22 mouse cellular contexts compared by ENCODE assay signal in the genomic region with DNA sequence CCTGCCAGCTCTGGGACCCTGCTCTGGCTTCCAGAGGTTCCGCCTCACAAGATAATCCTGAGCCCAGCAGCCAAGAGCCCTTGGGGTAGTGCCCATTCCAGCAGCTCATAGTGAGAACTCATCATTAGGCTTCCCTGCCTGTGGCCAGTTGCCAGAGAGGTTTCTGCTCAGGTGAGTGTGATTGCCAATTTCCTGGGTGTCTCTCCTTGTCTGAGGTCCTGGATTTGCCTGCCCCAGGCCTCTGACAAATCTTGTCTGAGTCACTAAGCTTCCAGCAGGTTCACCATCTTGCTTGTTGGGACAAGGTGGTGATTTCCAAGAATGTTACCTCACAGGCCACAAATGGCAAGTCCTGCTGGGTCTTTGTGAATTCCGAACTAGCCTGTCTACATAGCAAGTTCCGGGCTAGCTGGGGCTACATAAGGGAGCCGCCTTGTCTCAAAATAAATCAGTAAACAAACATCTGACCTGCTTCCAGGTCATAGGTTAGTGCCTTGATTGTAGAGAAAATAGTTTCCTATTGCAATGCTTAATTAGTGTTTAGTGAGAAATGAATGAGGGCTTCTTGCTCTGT. TPM values are rescaled to one million over a fixed set of nuclear protein-coding genes. Genes with fewer than 3 reads are reported as not detected.
DNase-seq lines count a peak whose midpoint lies in the region; ATAC-seq and TF ChIP-seq lines count a peak whose summit lies in the region.
"Had no signal": no experiment of that assay in that cellular context is flagged by ENCODE, and none has a peak within 500 bp of the region (broad histone marks: within the 10 kb centered on the region; RNA-seq: fewer than 3 reads in every experiment).

No protein-coding gene starts in this region.

- H3K27ac ChIP-seq in hindbrain, embryonic 13.5 days: peak overlapping the region; percentile 79
- no peak overlapping the region for H3K27ac ChIP-seq in hindbrain, embryonic 11.5 days (ENCODE audit: low read depth, low read length)
- peak overlapping the region; percentile 66 for H3K27ac ChIP-seq in forebrain, embryonic 13.5 days
- H3K27ac ChIP-seq in hindbrain, embryonic 14.5 days: peak overlapping the region; percentile 86
- peak overlapping the region; percentile 89 for H3K27ac ChIP-seq in midbrain, postnatal 0 days (ENCODE audit: low read depth, low read length)
- H3K27ac ChIP-seq: heart, embryonic 13.5 days; macrophage had no signal

- no peak overlapping the region for H3K9ac ChIP-seq in hindbrain, embryonic 13.5 days
- H3K9ac ChIP-seq in hindbrain, embryonic 11.5 days (ENCODE audit: low read depth, low read length): no peak overlapping the region
- H3K9ac ChIP-seq in forebrain, embryonic 13.5 days: no peak overlapping the region
- no peak overlapping the region; the same call in 1 of the 2 replicates for H3K9ac ChIP-seq in hindbrain, embryonic 14.5 days
- no peak overlapping the region for H3K9ac ChIP-seq in midbrain, postnatal 0 days (replicated peaks; ENCODE audit: low read length, poor library complexity, severe bottlenecking)
- H3K9ac ChIP-seq: heart, embryonic 13.5 days had no signal

- H3K4me2 ChIP-seq in hindbrain, embryonic 13.5 days: no peak overlapping the region
- no peak overlapping the region for H3K4me2 ChIP-seq in hindbrain, embryonic 11.5 days (replicated peaks; ENCODE audit: low read depth, low read length)
- no peak overlapping the region for H3K4me2 ChIP-seq in forebrain, embryonic 13.5 days
- no peak overlapping the region for H3K4me2 ChIP-seq in hindbrain, embryonic 14.5 days (replicated peaks)
- H3K4me2 ChIP-seq in midbrain, postnatal 0 days (ENCODE audit: low read depth, low read length, poor library complexity, severe bottlenecking): no peak overlapping the region
- H3K4me2 ChIP-seq: heart, embryonic 13.5 days had no signal

- peaks cover 9% of the 10 kb centered on the region for H3K4me1 ChIP-seq in hindbrain, embryonic 13.5 days (replicated peaks)
- H3K4me1 ChIP-seq in hindbrain, embryonic 11.5 days (replicated peaks; ENCODE audit: control insufficient read depth, insufficient read depth, low read length): no peaks in the 10 kb centered on the region
- peaks cover 9% of the 10 kb centered on the region; the same call in 1 of the 2 replicates for H3K4me1 ChIP-seq in forebrain, embryonic 13.5 days
- H3K4me1 ChIP-seq in hindbrain, embryonic 14.5 days (replicated peaks; ENCODE audit: control insufficient read depth, insufficient read depth, low read length): 0 out of 2 replicates have a peak, but pooled peaks cover 8% of the 10 kb centered on the region
- H3K4me1 ChIP-seq in midbrain, postnatal 0 days (ENCODE audit: insufficient read depth, low read length): 0 out of 2 replicates have a peak, but pooled peaks cover 4% of the 10 kb centered on the region
- H3K4me1 ChIP-seq: heart, embryonic 13.5 days had no signal

- no peak for DNase-seq in hindbrain, embryonic 11.5 days (ENCODE audit: low spot score)
- no peak for DNase-seq in hindbrain, embryonic 14.5 days (ENCODE audit: low spot score)
- no peak for DNase-seq in midbrain, postnatal 0 days (ENCODE audit: low spot score)
- DNase-seq in adrenal gland, postnatal 10 days: no peak
- DNase-seq: embryo, embryonic 11 days; kidney, adult 18-20 months; kidney, postnatal 25 days; liver; lung, adult 18-20 months had no signal

- 81% methylated on average over 4 of the region's 4 CpGs for WGBS in hindbrain, embryonic 13.5 days
- 77% methylated on average over 4 of the region's 4 CpGs for WGBS in hindbrain, embryonic 11.5 days
- 74% methylated on average over 4 of the region's 4 CpGs for WGBS in forebrain, embryonic 13.5 days
- WGBS in hindbrain, embryonic 14.5 days: 79% methylated on average over 4 of the region's 4 CpGs
- WGBS in midbrain, postnatal 0 days: 69% methylated on average over 4 of the region's 4 CpGs

- peaks cover 10% of the 10 kb centered on the region for H3K9me3 ChIP-seq in hindbrain, embryonic 13.5 days
- no peaks in the 10 kb centered on the region for H3K9me3 ChIP-seq in hindbrain, embryonic 11.5 days (ENCODE audit: control insufficient read depth, low read length)
- H3K9me3 ChIP-seq in forebrain, embryonic 13.5 days (replicated peaks): no peaks in the 10 kb centered on the region; the same call in 1 of the 2 replicates
- H3K9me3 ChIP-seq in hindbrain, embryonic 14.5 days (ENCODE audit: control insufficient read depth, low read length): peaks cover 12% of the 10 kb centered on the region
- H3K9me3 ChIP-seq in midbrain, postnatal 0 days (ENCODE audit: low read length): no peaks in the 10 kb centered on the region

- no peaks in the 10 kb centered on the region for H3K27me3 ChIP-seq in hindbrain, embryonic 13.5 days
- no peaks in the 10 kb centered on the region for H3K27me3 ChIP-seq in hindbrain, embryonic 11.5 days (ENCODE audit: control insufficient read depth, insufficient read depth, low read length)
- no peaks in the 10 kb centered on the region for H3K27me3 ChIP-seq in forebrain, embryonic 13.5 days
- no peaks in the 10 kb centered on the region for H3K27me3 ChIP-seq in hindbrain, embryonic 14.5 days (ENCODE audit: control insufficient read depth, insufficient read depth, low read length)
- no peaks in the 10 kb centered on the region for H3K27me3 ChIP-seq in midbrain, postnatal 0 days (ENCODE audit: insufficient read depth, low read length)
- H3K27me3 ChIP-seq: heart, embryonic 13.5 days had no signal

- H3K4me3 ChIP-seq in hindbrain, embryonic 13.5 days: no peak overlapping the region
- H3K4me3 ChIP-seq in hindbrain, embryonic 11.5 days (ENCODE audit: low read depth, low read length): no peak overlapping the region
- no peak overlapping the region for H3K4me3 ChIP-seq in forebrain, embryonic 13.5 days
- no peak overlapping the region for H3K4me3 ChIP-seq in hindbrain, embryonic 14.5 days (replicated peaks; ENCODE audit: low read length)
- H3K4me3 ChIP-seq in midbrain, postnatal 0 days (ENCODE audit: low read depth, low read length): no peak overlapping the region
- H3K4me3 ChIP-seq: heart, embryonic 13.5 days; myocyte had no signal

- ATAC-seq in hindbrain, embryonic 13.5 days (ENCODE audit: low FRiP score): no peak
- ATAC-seq in hindbrain, embryonic 11.5 days (ENCODE audit: low FRiP score): no peak
- no peak for ATAC-seq in forebrain, embryonic 13.5 days
- no peak for ATAC-seq in hindbrain, embryonic 14.5 days (ENCODE audit: low FRiP score)
- no peak for ATAC-seq in midbrain, postnatal 0 days (ENCODE audit: low FRiP score)
- no peak for ATAC-seq in megakaryocyte-erythroid progenitor cell, adult 5-6 weeks (replicated peaks; ENCODE audit: low FRiP score, low TSS enrichment, poor library complexity, severe bottlenecking)
- ATAC-seq: CD4-positive, CD25-positive, alpha-beta regulatory T cell, adult 4 months had no signal

- no peaks in the 10 kb centered on the region for H3K36me3 ChIP-seq in hindbrain, embryonic 13.5 days
- H3K36me3 ChIP-seq in hindbrain, embryonic 11.5 days (ENCODE audit: control insufficient read depth, insufficient read depth, low read length): no peaks in the 10 kb centered on the region
- no peaks in the 10 kb centered on the region for H3K36me3 ChIP-seq in forebrain, embryonic 13.5 days (ENCODE audit: poor library complexity, severe bottlenecking)
- no peaks in the 10 kb centered on the region for H3K36me3 ChIP-seq in hindbrain, embryonic 14.5 days (replicated peaks; ENCODE audit: control insufficient read depth, insufficient read depth)
- H3K36me3 ChIP-seq in midbrain, postnatal 0 days (ENCODE audit: insufficient read depth, low read length): no peaks in the 10 kb centered on the region
- H3K36me3 ChIP-seq: heart, embryonic 13.5 days had no signal

- no peak for TF ChIP-seq CTCF in midbrain, postnatal 0 days (IDR thresholded peaks at IDR 0.05)

RNA-seq across cellular contexts. Expression of a gene that starts 12.1 kb away (rescaled TPM):
- 34.0 and 38.3 TPM in 2 replicates for polyA plus RNA-seq in hindbrain, embryonic 13.5 days (2015; fragmentation: Nextera tagmentation; extraction: Ambion mirVana)
- polyA plus RNA-seq in hindbrain, embryonic 11.5 days (2014; fragmentation: Nextera tagmentation; extraction: Ambion mirVana): 31.1 and 49.5 TPM in 2 replicates
- 36.7 and 38.4 TPM in 2 replicates for polyA plus RNA-seq in forebrain, embryonic 13.5 days (2015; fragmentation: Nextera tagmentation; extraction: Ambion mirVana)
- 29.4 and 29.8 TPM in 2 replicates for polyA plus RNA-seq in hindbrain, embryonic 14.5 days (2014; fragmentation: Nextera tagmentation; extraction: Ambion mirVana)
- total RNA-seq in midbrain, postnatal 0 days (2014; rRNA removed): 37.0 and 40.7 TPM in 2 replicates
- polyA plus RNA-seq in midbrain, postnatal 0 days (2015; fragmentation: Nextera tagmentation; extraction: Ambion mirVana): 22.1 and 27.5 TPM in 2 replicates
- 41.0 and 62.7 TPM in 2 replicates for total RNA-seq in megakaryocyte-erythroid progenitor cell, adult 5-6 weeks (2014; fragmentation: Nextera tagmentation)
- 60.5 and 91.5 TPM in 2 replicates for total RNA-seq in megakaryocyte-erythroid progenitor cell, adult 5-6 weeks (2017)
- total RNA-seq in adrenal gland, postnatal 10 days (2021): 10 to 100 TPM; 35.8 to 48.3 TPM

RNA-seq across cellular contexts. Expression of a gene that starts 22.5 kb away (rescaled TPM):
- 0.08 TPM in 1 of 2 replicates, not detected in the other for polyA plus RNA-seq in hindbrain, embryonic 13.5 days (2015; fragmentation: Nextera tagmentation; extraction: Ambion mirVana)
- not detected in 2 replicates for polyA plus RNA-seq in hindbrain, embryonic 11.5 days (2014; fragmentation: Nextera tagmentation; extraction: Ambion mirVana)
- 0.05 TPM in 1 of 2 replicates, not detected in the other for polyA plus RNA-seq in forebrain, embryonic 13.5 days (2015; fragmentation: Nextera tagmentation; extraction: Ambion mirVana)
- 0.07 TPM in 1 of 2 replicates, not detected in the other for polyA plus RNA-seq in hindbrain, embryonic 14.5 days (2014; fragmentation: Nextera tagmentation; extraction: Ambion mirVana)
- not detected in 2 replicates for total RNA-seq in midbrain, postnatal 0 days (2014; rRNA removed)
- not detected in 2 replicates for polyA plus RNA-seq in midbrain, postnatal 0 days (2015; fragmentation: Nextera tagmentation; extraction: Ambion mirVana)
- total RNA-seq in megakaryocyte-erythroid progenitor cell, adult 5-6 weeks (2014; fragmentation: Nextera tagmentation): not detected in 2 replicates
- not detected in 2 replicates for total RNA-seq in megakaryocyte-erythroid progenitor cell, adult 5-6 weeks (2017)
- total RNA-seq in adrenal gland, postnatal 10 days (2021): under 1 TPM; 0.09 to 0.15 TPM
- total RNA-seq: hematopoietic stem cell, adult 5-6 weeks had no signal
- polyA plus RNA-seq: heart, embryonic 13.5 days; macrophage; myocyte; urinary bladder, adult 2 months had no signal

RNA-seq across cellular contexts. Expression of a gene that starts 55.7 kb away (rescaled TPM):
- 12.7 and 14.6 TPM in 2 replicates for polyA plus RNA-seq in hindbrain, embryonic 13.5 days (2015; fragmentation: Nextera tagmentation; extraction: Ambion mirVana)
- 12.7 and 17.0 TPM in 2 replicates for polyA plus RNA-seq in hindbrain, embryonic 11.5 days (2014; fragmentation: Nextera tagmentation; extraction: Ambion mirVana)
- 14.9 and 15.7 TPM in 2 replicates for polyA plus RNA-seq in forebrain, embryonic 13.5 days (2015; fragmentation: Nextera tagmentation; extraction: Ambion mirVana)
- 10.4 and 13.9 TPM in 2 replicates for polyA plus RNA-seq in hindbrain, embryonic 14.5 days (2014; fragmentation: Nextera tagmentation; extraction: Ambion mirVana)
- total RNA-seq in midbrain, postnatal 0 days (2014; rRNA removed): 15.2 and 22.7 TPM in 2 replicates
- 9.1 and 9.2 TPM in 2 replicates for polyA plus RNA-seq in midbrain, postnatal 0 days (2015; fragmentation: Nextera tagmentation; extraction: Ambion mirVana)
- 8.4 and 12.6 TPM in 2 replicates for total RNA-seq in megakaryocyte-erythroid progenitor cell, adult 5-6 weeks (2014; fragmentation: Nextera tagmentation)
- 5.6 and 8.5 TPM in 2 replicates for total RNA-seq in megakaryocyte-erythroid progenitor cell, adult 5-6 weeks (2017)
- 10 to 100 TPM in 1 of 2 experiments, 1 to 10 TPM in 1; 9.5 to 16.9 TPM for total RNA-seq in adrenal gland, postnatal 10 days (2021)

RNA-seq across cellular contexts. Expression of a gene that starts 55.9 kb away (rescaled TPM):
- polyA plus RNA-seq in hindbrain, embryonic 13.5 days (2015; fragmentation: Nextera tagmentation; extraction: Ambion mirVana): not detected in 2 replicates
- not detected in 2 replicates for polyA plus RNA-seq in hindbrain, embryonic 11.5 days (2014; fragmentation: Nextera tagmentation; extraction: Ambion mirVana)
- polyA plus RNA-seq in forebrain, embryonic 13.5 days (2015; fragmentation: Nextera tagmentation; extraction: Ambion mirVana): not detected in 2 replicates
- polyA plus RNA-seq in hindbrain, embryonic 14.5 days (2014; fragmentation: Nextera tagmentation; extraction: Ambion mirVana): not detected in 2 replicates
- total RNA-seq in midbrain, postnatal 0 days (2014; rRNA removed): not detected in 2 replicates
- polyA plus RNA-seq in midbrain, postnatal 0 days (2015; fragmentation: Nextera tagmentation; extraction: Ambion mirVana): not detected in 2 replicates
- total RNA-seq in megakaryocyte-erythroid progenitor cell, adult 5-6 weeks (2014; fragmentation: Nextera tagmentation): 2.9 TPM in 1 of 2 replicates, not detected in the other
- not detected in 2 replicates for total RNA-seq in megakaryocyte-erythroid progenitor cell, adult 5-6 weeks (2017)
- total RNA-seq in adrenal gland, postnatal 10 days (2021): not detected
- total RNA-seq: adrenal gland, postnatal 4 days; gastrocnemius, postnatal 4 days; hematopoietic stem cell, adult 5-6 weeks; layer of hippocampus, postnatal 14 days; left cerebral cortex, postnatal 14 days had no signal
- polyA plus RNA-seq: CD4-positive, CD25-positive, alpha-beta regulatory T cell, adult 4 months; heart, embryonic 13.5 days; macrophage; myocyte; urinary bladder, adult 2 months had no signal
